Mouse (Mus musculus): ENCODE data around the gene Dlg2.

- TF ChIP-seq CTCF (IDR thresholded peaks at IDR 0.05; ENCODE audit: insufficient read depth, low read length) (no peak), POLR2A (IDR thresholded peaks at IDR 0.05; ENCODE audit: borderline replicate concordance, extremely low read depth, low read depth, low read length) (no peak)
Measured at GRCm38 (mm10) chr7:90703163-90703852, 226.8 kb downstream of the Dlg2 start.
